Mouse (Mus musculus): ENCODE results near the gene Nfia. TPM values are rescaled to one million over a fixed set of nuclear protein-coding genes. Genes with fewer than 3 reads are reported as not detected.

Gene Nfia
- polyA plus RNA-seq, 1 experiment from 2014 or later, result 40.5 TPM

DNA sequence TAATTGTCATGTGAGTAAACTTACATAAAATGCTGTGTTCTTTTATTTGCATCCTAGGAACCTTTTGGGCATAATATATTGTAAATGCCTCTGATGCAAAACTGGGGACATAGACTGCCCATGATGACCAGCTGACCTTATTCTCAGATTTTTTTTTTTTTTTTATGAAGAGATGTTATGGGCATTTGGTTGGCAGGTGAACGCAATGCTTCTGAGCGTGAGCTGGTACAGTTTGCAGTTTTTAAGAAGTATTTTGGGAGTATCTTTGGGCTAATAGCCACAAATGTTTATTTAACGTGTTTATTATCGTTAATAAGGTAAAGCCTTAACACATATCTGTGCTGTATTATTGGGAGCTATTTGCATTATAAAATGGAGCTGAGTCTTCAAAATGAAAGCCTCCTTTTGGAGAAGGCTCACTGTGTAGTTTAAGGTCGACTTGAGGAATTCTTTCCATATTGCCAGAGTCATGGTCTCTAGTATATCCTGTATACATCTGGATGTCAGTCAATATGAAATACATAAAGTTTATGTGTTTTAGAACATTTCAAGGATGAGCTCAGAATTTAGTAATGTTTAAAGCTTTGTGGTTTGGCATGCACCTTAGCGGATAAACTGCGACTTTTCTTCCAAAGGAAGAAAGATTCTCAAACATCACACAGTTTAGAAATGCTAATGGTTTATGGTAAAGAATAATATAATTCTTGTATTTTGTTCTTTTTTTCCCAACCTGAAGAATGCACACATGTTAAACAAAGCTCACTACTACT, 8.3 kb downstream of the Nfia start:
- POLR2A ChIA-PET, result interaction anchor here (1.1 kb wide), 1 partner anchor 9 kb away, joined by 3 read pairs; no protein-coding TSS in a partner anchor
- in situ Hi-C loops (cut with MboI; ENCODE audit: low pct_unique_long_range_greater_than_20kb), result loop anchor here (5.0 kb wide), 1 partner anchor 226 kb away; no protein-coding TSS in a partner anchor
- DNase-seq (ENCODE audit: low read depth, low spot score) (no peak), ATAC-seq (no peak)
- no peaks in the 10 kb centered on the region for H3K27me3 ChIP-seq
- TF ChIP-seq CTCF (IDR thresholded peaks at IDR 0.05), result no peak
- CTCF ChIA-PET, result interaction anchor here (1.1 to 1.5 kb wide), 3 partner anchors 14 to 44 kb away, joined by 3 to 4 read pairs (median 3); no protein-coding TSS in a partner anchor

DNA sequence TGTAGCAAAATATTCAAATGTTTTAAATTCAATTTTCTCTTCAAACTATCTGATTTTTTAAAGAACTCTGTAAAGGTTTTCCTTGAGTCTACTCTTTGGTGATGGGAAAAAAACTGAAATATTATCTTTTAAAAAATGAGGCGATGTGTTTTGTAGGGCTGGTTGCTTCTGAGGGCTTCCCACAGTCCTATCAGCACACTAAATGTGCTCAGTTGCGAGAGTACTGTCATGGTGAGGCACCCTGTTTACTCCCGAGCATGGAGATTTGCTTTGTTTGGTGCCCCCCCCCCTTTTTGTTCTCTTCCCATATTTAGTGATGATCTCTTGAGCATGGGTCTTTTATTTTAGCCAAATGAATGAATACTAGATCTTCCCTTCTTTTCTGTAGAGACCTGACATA, 9.5 kb downstream of the Nfia start:
- ATAC-seq (no peak), DNase-seq (ENCODE audit: low read depth, low spot score) (no peak)
- in situ Hi-C loops (cut with MboI; ENCODE audit: low pct_unique_long_range_greater_than_20kb), result loop anchor here (5.0 kb wide), 1 partner anchor 225 kb away; no protein-coding TSS in a partner anchor
- H3K27me3 ChIP-seq, result no peaks in the 10 kb centered on the region
- POLR2A ChIA-PET, result no interaction called here
- CTCF ChIA-PET, result interaction anchor here (1.1 kb wide), 1 partner anchor 36 kb away, joined by 3 read pairs; no protein-coding TSS in a partner anchor
- no peak for TF ChIP-seq CTCF (IDR thresholded peaks at IDR 0.05)

GRCm38 (mm10) chr4:97782497-97782896, 10.0 kb downstream of the Nfia start:
- no peaks in the 10 kb centered on the region for H3K27me3 ChIP-seq
- TF ChIP-seq CTCF (IDR thresholded peaks at IDR 0.05), result no peak
- no peak for DNase-seq (ENCODE audit: low read depth, low spot score)
- no peak for ATAC-seq
- POLR2A ChIA-PET, result no interaction called here
- CTCF ChIA-PET, result no interaction called here
- in situ Hi-C loops (cut with MboI; ENCODE audit: low pct_unique_long_range_greater_than_20kb), result loop anchor here (5.0 kb wide), 1 partner anchor 225 kb away; no protein-coding TSS in a partner anchor

DNA sequence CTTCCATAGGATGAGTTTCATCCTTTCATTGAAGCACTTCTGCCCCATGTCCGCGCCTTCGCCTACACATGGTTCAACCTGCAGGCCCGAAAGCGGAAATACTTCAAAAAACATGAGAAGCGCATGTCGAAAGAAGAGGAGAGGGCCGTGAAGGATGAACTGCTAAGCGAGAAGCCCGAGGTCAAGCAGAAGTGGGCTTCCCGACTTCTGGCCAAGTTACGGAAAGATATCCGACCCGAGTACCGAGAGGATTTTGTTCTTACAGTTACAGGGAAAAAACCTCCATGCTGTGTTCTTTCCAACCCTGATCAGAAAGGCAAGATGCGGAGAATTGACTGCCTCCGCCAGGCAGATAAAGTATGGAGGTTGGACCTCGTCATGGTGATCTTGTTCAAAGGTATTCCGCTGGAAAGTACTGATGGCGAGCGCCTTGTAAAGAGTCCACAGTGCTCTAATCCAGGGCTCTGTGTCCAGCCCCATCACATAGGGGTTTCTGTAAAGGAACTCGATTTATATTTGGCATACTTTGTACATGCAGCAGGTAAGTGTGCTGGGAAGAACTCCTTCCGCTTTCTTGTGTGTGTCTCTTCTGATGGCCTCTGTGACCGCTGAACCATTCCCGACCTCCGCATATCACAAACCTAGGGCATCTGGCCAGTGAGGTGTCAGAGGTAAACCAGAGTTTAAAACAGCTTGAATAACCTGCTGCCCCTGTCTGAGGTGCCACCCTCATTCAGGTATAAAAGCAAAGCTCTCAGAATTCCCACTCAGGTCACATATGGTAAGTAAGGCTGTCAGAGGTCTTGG, 10.7 kb downstream of the Nfia start:
- ChIA-PET CTCF (no interaction called here), POLR2A (no interaction called here)
- TF ChIP-seq CTCF (IDR thresholded peaks at IDR 0.05), result no peak
- no peak for DNase-seq (ENCODE audit: low read depth, low spot score)
- H3K27me3 ChIP-seq, result no peaks in the 10 kb centered on the region
- no peak for ATAC-seq
- in situ Hi-C loops (cut with MboI; ENCODE audit: low pct_unique_long_range_greater_than_20kb), result loop anchor here (5.0 kb wide), 1 partner anchor 224 kb away; no protein-coding TSS in a partner anchor

GRCm38 (mm10) chr4:97784236-97784635, 11.7 kb downstream of the Nfia start:
- TF ChIP-seq CTCF (IDR thresholded peaks at IDR 0.05), result no peak
- in situ Hi-C loops (cut with MboI; ENCODE audit: low pct_unique_long_range_greater_than_20kb), result loop anchor here (5.0 kb wide), 1 partner anchor 223 kb away; no protein-coding TSS in a partner anchor
- ChIA-PET CTCF (interaction anchor here (0.7 to 1.4 kb wide), 2 partner anchors 26 to 591 kb away, joined by 3 read pairs; no protein-coding TSS in a partner anchor), POLR2A (no interaction called here)
- DNase-seq (ENCODE audit: low read depth, low spot score) (no peak), ATAC-seq (no peak)
- H3K27me3 ChIP-seq, result no peaks in the 10 kb centered on the region

DNA sequence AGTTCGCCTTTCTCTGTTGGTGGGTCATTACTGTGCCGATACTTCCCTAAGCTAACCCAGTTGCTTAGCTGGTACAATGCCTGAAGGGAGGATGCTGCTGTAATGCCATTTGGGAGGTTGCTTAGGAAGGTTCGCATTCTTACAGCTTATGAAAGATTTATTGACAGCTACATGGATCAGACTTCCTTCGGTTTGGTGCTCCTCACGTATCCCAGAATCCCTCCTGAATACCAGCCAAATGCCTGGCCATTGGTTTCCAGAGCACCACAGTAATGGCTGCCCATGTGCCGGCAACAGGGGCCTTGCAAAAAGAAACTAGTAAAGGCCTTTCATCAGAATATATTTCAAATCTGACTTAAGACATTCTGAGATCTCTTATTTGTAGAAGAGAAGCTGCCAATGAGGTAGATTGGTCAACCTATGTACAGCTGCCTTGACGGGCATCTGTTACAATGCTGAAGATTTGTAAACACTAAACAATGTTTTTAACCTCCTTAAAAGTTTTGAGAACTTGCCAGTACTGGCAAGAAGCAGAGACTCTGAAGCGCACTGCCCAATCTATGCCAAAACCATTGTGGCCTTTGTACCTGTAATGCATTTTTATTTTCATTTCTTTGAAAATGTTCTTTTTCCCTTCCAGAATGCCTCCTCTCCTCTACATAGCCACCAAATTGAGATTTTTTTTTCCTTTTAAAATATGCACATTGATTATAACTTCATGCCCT, 13.2 kb downstream of the Nfia start:
- ATAC-seq (no peak), DNase-seq (ENCODE audit: low read depth, low spot score) (no peak)
- in situ Hi-C loops (cut with MboI; ENCODE audit: low pct_unique_long_range_greater_than_20kb), result no loop called here
- no peak for TF ChIP-seq CTCF (IDR thresholded peaks at IDR 0.05)
- ChIA-PET CTCF (no interaction called here), POLR2A (no interaction called here)
- no peaks in the 10 kb centered on the region for H3K27me3 ChIP-seq

GRCm38 (mm10) chr4:97786571-97786970, 14.0 kb downstream of the Nfia start:
- TF ChIP-seq CTCF (IDR thresholded peaks at IDR 0.05), result no peak
- ChIA-PET POLR2A (no interaction called here), CTCF (interaction anchor here (1.0 kb wide), 1 partner anchor 18 kb away, joined by 3 read pairs; no protein-coding TSS in a partner anchor)
- ATAC-seq, result no peak
- no peak for DNase-seq (ENCODE audit: low read depth, low spot score)
- in situ Hi-C loops (cut with MboI; ENCODE audit: low pct_unique_long_range_greater_than_20kb), result no loop called here
- H3K27me3 ChIP-seq, result no peaks in the 10 kb centered on the region

DNA sequence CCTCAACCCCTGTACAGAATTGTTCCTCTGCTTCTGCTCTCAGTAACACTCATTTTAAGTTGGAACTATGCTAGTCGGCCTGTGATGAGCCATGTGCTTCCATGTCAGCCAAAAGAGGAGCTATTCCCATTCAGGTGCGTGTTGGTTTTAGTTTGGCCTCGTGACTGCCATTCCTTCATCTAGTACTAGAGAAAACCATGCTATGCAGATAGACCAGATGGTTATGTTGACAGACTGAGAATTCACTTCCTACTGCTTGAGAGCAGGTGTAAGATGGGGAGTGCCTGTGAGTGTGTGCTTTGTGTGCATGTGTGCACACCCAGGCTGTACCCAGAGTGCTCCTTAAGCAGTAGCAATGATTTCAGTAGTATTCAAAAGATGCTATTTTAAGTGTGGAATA, 15.0 kb downstream of the Nfia start:
- ATAC-seq, result no peak
- H3K27me3 ChIP-seq, result no peaks in the 10 kb centered on the region
- no peak for DNase-seq (ENCODE audit: low read depth, low spot score)
- no peak for TF ChIP-seq CTCF (IDR thresholded peaks at IDR 0.05)
- in situ Hi-C loops (cut with MboI; ENCODE audit: low pct_unique_long_range_greater_than_20kb), result no loop called here
- POLR2A ChIA-PET, result no interaction called here
- CTCF ChIA-PET, result interaction anchor here (1.0 kb wide), 1 partner anchor 19 kb away, joined by 3 read pairs; no protein-coding TSS in a partner anchor

GRCm38 (mm10) chr4:97788537-97788936, 16.0 kb downstream of the Nfia start:
- ATAC-seq (no peak), DNase-seq (ENCODE audit: low read depth, low spot score) (no peak)
- in situ Hi-C loops (cut with MboI; ENCODE audit: low pct_unique_long_range_greater_than_20kb), result no loop called here
- ChIA-PET POLR2A (interaction anchor here (1.9 kb wide), 1 partner anchor 10 kb away, joined by 4 read pairs; the partner anchor contains the start of gene E130114P18Rik), CTCF (no interaction called here)
- no peaks in the 10 kb centered on the region for H3K27me3 ChIP-seq
- TF ChIP-seq CTCF (IDR thresholded peaks at IDR 0.05), result no peak

GRCm38 (mm10) chr4:97793931-97794330, 21.4 kb downstream of the Nfia start:
- ChIA-PET POLR2A (interaction anchor here (0.6 kb wide), 1 partner anchor 21 kb away, joined by 6 read pairs; the partner anchor contains the start of gene Nfia), CTCF (no interaction called here)
- no peak for DNase-seq (ENCODE audit: low read depth, low spot score)
- no peak for ATAC-seq
- in situ Hi-C loops (cut with MboI; ENCODE audit: low pct_unique_long_range_greater_than_20kb), result no loop called here
- TF ChIP-seq CTCF (IDR thresholded peaks at IDR 0.05), result no peak
- no peaks in the 10 kb centered on the region for H3K27me3 ChIP-seq
